Mouse (Mus musculus): ENCODE results near the gene Palm2. TPM values are rescaled to one million over a fixed set of nuclear protein-coding genes. Genes with fewer than 3 reads are reported as not detected.

The Palm2 gene
- polyA plus RNA-seq, 1 experiment from 2014 or later, result 7.4 TPM

DNA sequence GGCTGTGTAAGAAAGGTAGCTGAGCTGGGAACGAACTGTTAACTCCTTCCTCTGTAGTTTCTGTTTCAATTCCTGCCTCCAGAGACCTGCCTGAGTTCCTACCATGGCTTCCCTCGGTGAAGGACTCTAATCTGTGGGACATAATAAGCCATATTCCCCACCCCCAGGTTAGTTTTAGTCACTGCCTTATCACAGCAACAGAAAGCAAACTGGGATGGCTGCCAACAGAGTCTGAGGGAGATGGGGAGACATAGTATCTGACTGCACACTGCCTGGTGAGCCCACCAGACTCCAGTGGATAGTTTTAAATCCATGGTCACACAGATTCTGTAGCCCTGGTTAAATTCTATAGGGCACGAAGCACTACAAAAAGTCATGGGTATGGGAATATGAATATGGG is 299.4 kb downstream of the Palm2 start:
- WGBS, result 70% methylated on average over 3 of the region's 3 CpGs
- no peak overlapping the region for H3K4me2 ChIP-seq (replicated peaks)
- no peaks in the 10 kb centered on the region for H3K36me3 ChIP-seq
- no peak overlapping the region for H3K4me3 ChIP-seq (replicated peaks)
- no peak overlapping the region for H3K9ac ChIP-seq
- no peaks in the 10 kb centered on the region for H3K9me3 ChIP-seq (replicated peaks)
- no peak overlapping the region for H3K27ac ChIP-seq (replicated peaks)
- ATAC-seq (ENCODE audit: insufficient number of reproducible peaks, low FRiP score, low TSS enrichment, low read depth), result no peak
- H3K4me1 ChIP-seq, result no peaks in the 10 kb centered on the region
- no peaks in the 10 kb centered on the region for H3K27me3 ChIP-seq

- no peak for ATAC-seq (ENCODE audit: insufficient number of reproducible peaks, low FRiP score, low TSS enrichment, low read depth)
- Histone ChIP-seq H3K4me1 (0 out of 2 replicates have a peak, but pooled peaks cover 7% of the 10 kb centered on the region), H3K4me3 (replicated peaks) (no peak overlapping the region), H3K9ac (no peak overlapping the region), H3K4me2 (replicated peaks) (no peak overlapping the region), H3K36me3 (no peaks in the 10 kb centered on the region), H3K27me3 (no peaks in the 10 kb centered on the region), H3K27ac (replicated peaks) (no peak overlapping the region), H3K9me3 (replicated peaks) (no peaks in the 10 kb centered on the region)
- 80% methylated on average over 5 of the region's 5 CpGs for whole genome bisulfite sequencing
These were observed 301.4 kb downstream of the Palm2 start for GRCm38 (mm10) chr4:57735426-57735825.

- Histone ChIP-seq H3K4me2 (replicated peaks) (no peak overlapping the region), H3K27ac (replicated peaks) (no peak overlapping the region), H3K27me3 (no peaks in the 10 kb centered on the region), H3K9me3 (replicated peaks) (no peaks in the 10 kb centered on the region), H3K9ac (no peak overlapping the region), H3K4me3 (replicated peaks) (no peak overlapping the region), H3K36me3 (no peaks in the 10 kb centered on the region), H3K4me1 (0 out of 2 replicates have a peak, but pooled peaks cover 7% of the 10 kb centered on the region)
- WGBS, result 39% methylated on average over 8 of the region's 8 CpGs
- ATAC-seq (ENCODE audit: insufficient number of reproducible peaks, low FRiP score, low TSS enrichment, low read depth), result no peak
These were observed 305.0 kb downstream of the Palm2 start for GRCm38 (mm10) chr4:57738856-57739552.

DNA sequence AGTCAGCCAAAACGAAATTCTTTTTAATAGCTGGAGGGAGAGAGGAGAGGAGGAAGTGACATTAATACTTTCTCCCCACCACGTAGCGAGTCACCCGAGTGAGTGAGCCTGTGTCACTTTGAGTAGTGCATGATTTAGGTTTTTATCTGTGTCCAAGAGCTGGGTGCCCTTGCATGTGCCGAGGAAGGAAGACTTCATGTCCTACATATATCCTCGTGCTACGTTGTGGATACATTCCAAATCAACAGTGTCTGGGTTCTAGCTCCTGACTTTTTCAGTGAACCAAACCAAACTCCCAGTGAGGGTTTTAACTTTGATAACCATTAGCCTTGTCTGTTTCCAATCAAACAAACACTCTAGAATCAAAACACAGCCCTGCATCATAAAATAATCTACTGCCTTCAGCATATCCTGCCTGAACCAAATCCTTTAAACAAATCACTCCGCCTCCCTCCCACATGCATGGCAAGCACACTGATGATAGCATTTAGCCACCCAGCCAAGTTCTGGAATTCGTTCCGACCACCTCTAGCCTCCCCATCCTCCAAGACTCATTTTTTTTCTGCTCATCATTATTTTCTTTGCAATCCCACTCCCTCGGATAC is 309.4 kb downstream of the Palm2 start:
- H3K9me3 ChIP-seq (replicated peaks), result no peaks in the 10 kb centered on the region
- H3K4me3 ChIP-seq (replicated peaks), result no peak overlapping the region
- no peaks in the 10 kb centered on the region for H3K36me3 ChIP-seq
- H3K4me1 ChIP-seq, result 0 out of 2 replicates have a peak, but pooled peaks cover 7% of the 10 kb centered on the region
- H3K9ac ChIP-seq, result no peak overlapping the region
- H3K4me2 ChIP-seq (replicated peaks), result no peak overlapping the region
- 52% methylated on average over 11 of the region's 11 CpGs for WGBS
- ATAC-seq (ENCODE audit: insufficient number of reproducible peaks, low FRiP score, low TSS enrichment, low read depth), result no peak
- no peak overlapping the region for H3K27ac ChIP-seq (replicated peaks)
- H3K27me3 ChIP-seq, result no peaks in the 10 kb centered on the region

DNA sequence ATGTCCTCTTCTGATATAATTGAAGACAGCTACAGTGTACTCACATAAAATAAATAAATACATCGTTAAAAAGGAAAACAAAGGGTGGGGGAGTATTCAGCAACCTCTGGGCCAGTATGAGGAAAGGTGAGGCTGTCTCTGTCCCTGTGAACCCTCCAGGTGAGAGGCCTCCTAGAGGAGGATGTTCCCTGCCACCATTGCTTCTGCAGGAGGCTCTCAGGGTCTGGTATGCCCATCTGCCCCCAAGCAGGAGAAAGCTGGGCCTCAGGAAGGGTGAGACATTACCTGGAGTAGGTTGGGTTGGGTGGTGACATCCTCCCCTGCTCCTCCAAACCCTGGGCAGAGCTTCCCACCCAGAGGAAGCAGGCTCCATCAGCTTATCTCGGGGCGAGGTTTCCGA is 316.6 kb downstream of the Palm2 start:
- Histone ChIP-seq H3K9me3 (replicated peaks) (no peaks in the 10 kb centered on the region), H3K36me3 (no peaks in the 10 kb centered on the region), H3K4me3 (replicated peaks) (no peak overlapping the region), H3K27me3 (no peaks in the 10 kb centered on the region), H3K9ac (no peak overlapping the region), H3K4me2 (replicated peaks) (no peak overlapping the region), H3K27ac (replicated peaks) (no peak overlapping the region), H3K4me1 (no peaks in the 10 kb centered on the region)
- WGBS, result 77% methylated on average over 4 of the region's 4 CpGs
- no peak for ATAC-seq (ENCODE audit: insufficient number of reproducible peaks, low FRiP score, low TSS enrichment, low read depth)

DNA sequence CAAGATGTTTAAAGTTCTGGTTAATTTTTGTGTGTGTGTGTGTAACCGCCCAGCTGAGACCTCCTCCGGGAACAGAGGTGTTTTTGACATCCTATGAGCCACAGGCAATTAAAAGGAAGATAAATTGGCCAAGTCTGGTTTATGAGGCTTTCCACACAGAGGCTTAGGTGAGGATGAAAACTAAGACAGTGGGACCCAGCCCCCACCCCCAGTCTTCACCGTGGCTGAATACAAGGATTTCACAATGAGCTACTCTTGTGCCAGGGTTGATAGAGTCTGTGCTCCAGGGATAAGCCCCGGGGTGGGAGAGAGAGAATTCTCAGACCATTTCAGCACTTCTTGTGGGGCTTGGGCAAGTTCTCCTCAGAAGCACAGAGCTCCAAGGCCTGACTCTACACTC is 317.0 kb downstream of the Palm2 start:
- H3K27me3 ChIP-seq, result no peaks in the 10 kb centered on the region
- no peak overlapping the region for H3K27ac ChIP-seq (replicated peaks)
- H3K4me2 ChIP-seq (replicated peaks), result no peak overlapping the region
- no peaks in the 10 kb centered on the region for H3K9me3 ChIP-seq (replicated peaks)
- 64% methylated on average over 4 of the region's 4 CpGs for WGBS
- no peaks in the 10 kb centered on the region for H3K36me3 ChIP-seq
- H3K4me3 ChIP-seq (replicated peaks), result no peak overlapping the region
- no peak for ATAC-seq (ENCODE audit: insufficient number of reproducible peaks, low FRiP score, low TSS enrichment, low read depth)
- no peaks in the 10 kb centered on the region for H3K4me1 ChIP-seq
- no peak overlapping the region for H3K9ac ChIP-seq

GRCm38 (mm10) chr4:57751566-57751965 is 317.5 kb downstream of the Palm2 start:
- H3K4me3 ChIP-seq (replicated peaks), result no peak overlapping the region
- no peak overlapping the region for H3K9ac ChIP-seq
- H3K27me3 ChIP-seq, result no peaks in the 10 kb centered on the region
- 89% methylated on average over 11 of the region's 11 CpGs for WGBS
- no peak overlapping the region for H3K4me2 ChIP-seq (replicated peaks)
- no peaks in the 10 kb centered on the region for H3K36me3 ChIP-seq
- H3K4me1 ChIP-seq, result no peaks in the 10 kb centered on the region
- no peaks in the 10 kb centered on the region for H3K9me3 ChIP-seq (replicated peaks)
- no peak overlapping the region for H3K27ac ChIP-seq (replicated peaks)
- ATAC-seq (ENCODE audit: insufficient number of reproducible peaks, low FRiP score, low TSS enrichment, low read depth), result no peak

DNA sequence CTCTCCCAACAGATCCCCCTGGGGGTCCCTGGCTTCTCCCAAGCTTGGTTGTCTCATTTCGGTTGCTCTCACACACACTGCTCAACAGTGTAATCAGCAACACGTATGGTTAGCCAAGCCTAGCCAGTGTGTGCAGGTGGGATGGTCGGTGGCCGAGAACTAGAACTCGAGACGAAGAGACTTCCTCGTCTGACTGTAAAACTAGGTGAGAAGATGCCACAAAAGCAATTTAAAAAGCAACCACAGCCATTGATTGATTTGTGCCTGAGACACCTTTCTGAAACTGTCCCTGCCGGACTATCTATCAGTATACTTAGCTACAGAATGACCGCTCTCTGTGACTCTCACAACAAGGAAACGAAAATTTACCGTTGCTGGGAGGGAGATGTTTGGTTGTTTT is 321.0 kb downstream of the Palm2 start:
- Histone ChIP-seq H3K36me3 (no peaks in the 10 kb centered on the region), H3K4me3 (replicated peaks) (no peak overlapping the region), H3K4me1 (peaks cover 11% of the 10 kb centered on the region), H3K27ac (replicated peaks) (no peak overlapping the region), H3K4me2 (replicated peaks) (no peak overlapping the region), H3K9ac (no peak overlapping the region), H3K27me3 (no peaks in the 10 kb centered on the region), H3K9me3 (replicated peaks) (no peaks in the 10 kb centered on the region)
- ATAC-seq (ENCODE audit: insufficient number of reproducible peaks, low FRiP score, low TSS enrichment, low read depth), result no peak
- WGBS, result 91% methylated on average over 11 of the region's 11 CpGs

DNA sequence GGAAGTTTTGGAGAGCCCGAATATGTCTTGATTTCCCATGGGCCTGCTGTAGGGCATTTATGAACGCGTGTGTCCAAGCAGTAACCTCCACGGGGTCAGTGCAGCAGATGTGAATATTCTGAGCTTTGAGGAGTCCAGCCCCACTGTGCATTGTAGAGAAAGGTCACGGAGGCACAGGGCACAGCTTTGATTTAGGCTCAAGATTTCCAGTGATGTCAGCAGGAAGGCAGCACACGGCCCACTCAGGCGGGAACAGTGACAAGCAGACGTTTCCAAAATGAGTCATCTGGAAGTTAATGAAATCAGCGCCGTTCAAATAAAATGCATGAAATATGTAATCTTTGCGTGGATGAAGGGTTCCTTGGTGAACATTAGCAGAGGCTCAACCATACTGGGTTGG is 323.9 kb downstream of the Palm2 start:
- Histone ChIP-seq H3K4me2 (replicated peaks) (no peak overlapping the region), H3K9me3 (replicated peaks) (no peaks in the 10 kb centered on the region), H3K27ac (replicated peaks) (0 out of 2 replicates have a peak overlapping the region, but pooled peaks have one; percentile 60), H3K36me3 (no peaks in the 10 kb centered on the region), H3K4me3 (replicated peaks) (no peak overlapping the region), H3K9ac (no peak overlapping the region), H3K4me1 (peaks cover 18% of the 10 kb centered on the region), H3K27me3 (no peaks in the 10 kb centered on the region)
- no peak for ATAC-seq (ENCODE audit: insufficient number of reproducible peaks, low FRiP score, low TSS enrichment, low read depth)
- WGBS, result 32% methylated on average over 11 of the region's 11 CpGs

Other genes starting within 250 kb of the Palm2 start
- gene Ptpn3, start 132.4 kb upstream of the Palm2 start, polyA plus RNA-seq (2015; fragmentation: Nextera tagmentation; extraction: Ambion mirVana), result 4.9 and 5.7 TPM in 2 replicates
- gene Pakap, start 133.9 kb downstream of the Palm2 start, polyA plus RNA-seq (2015; fragmentation: Nextera tagmentation; extraction: Ambion mirVana), result 24.8 and 27.6 TPM in 2 replicates